Mouse (Mus musculus) brain, embryonic 18.5 days (tissue): ENCODE measurements around the gene Sox5.

ENCODE experiments used
- DNase-seq: peaks from one replicate; pipeline ENCODE4 v3.0.0-alpha.2; 2012; ENCODE audit warnings: low read depth, low spot score

Gene Sox5

DNA sequence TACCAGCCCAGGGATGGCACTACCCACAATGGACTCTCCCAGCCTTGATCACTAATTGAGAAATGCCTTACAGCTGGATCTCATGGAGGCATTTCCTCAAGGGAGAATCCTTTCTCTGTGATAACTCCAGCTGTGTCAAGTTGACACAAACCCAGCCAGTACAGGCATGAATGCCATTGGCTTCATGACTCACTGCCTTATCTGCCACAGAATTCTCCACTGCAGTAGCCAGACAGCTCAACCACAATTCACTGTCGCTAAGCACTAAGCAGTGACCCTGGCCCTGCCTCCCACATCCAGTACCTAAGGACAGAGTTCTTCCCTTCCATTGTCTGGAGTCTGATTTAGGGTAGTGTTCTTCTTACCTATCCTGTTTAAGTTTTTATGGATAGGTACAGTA is 65.4 kb downstream of the Sox5 start:
- DNase-seq, result no peak

DNA sequence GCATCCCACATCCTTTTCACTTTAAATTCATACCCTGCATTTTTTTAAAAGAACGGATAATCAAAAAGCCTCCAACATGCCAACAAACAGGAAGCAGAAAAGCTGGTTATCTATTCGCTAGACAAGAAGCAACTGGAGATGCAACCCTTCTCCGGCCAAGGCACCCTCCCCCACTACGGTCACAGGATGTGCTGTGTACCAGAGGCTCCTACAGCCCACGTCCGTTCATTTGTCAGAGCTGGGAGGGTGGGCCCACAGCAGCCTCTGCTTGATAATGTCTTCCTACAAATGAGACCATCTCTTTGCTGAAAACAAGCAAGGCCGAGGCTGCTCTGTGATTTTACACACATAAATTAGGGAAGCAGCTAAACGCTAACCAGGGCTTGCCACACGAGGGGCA is 69.9 kb downstream of the Sox5 start:
- DNase-seq, result no peak

DNA sequence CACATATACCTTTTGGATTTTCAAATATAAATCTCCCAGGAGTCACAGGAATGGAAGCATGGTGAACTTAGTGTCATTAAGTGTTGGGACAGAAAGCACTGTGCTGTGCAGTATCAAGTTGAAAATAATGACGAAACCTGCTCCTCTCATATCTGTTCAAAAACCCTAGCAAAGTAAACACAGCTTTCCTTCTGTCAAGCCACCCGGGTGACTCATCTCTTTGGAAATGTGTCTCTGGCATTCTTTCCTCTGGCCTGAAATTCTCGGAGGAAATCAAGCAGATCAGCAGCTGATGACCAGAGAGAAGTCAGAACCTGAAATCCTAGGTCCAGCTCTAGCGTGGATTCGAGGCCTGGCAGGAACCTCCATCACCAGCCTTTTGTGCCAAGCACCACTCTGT is 71.0 kb downstream of the Sox5 start:
- no peak for DNase-seq

DNA sequence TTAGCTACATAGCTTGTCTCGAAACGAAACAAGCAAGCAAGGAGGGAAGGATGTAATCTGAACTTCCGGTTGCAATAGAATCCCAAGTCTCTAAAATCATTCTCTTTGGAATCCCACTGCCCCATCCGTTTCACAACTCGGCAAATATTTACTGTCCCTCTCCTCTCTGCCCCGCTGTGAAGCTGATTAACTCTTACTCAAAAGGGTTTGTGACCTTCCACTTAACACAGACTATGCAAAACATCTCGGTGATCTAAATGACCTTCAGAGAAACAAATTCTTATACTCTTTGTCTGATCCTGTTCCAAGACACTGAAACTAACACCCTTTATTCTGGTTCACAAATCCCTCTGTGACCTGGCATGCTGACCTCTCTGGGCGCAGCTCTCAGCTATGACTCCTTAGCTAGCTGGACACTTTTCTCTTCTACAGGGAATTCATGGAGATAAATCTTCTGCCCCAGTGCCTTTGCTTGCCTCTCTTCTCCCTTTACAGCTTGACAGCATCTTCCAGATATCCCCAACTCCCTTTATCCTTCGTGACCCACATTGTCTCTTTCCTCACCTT is 72.1 kb downstream of the Sox5 start:
- no peak for DNase-seq

DNA sequence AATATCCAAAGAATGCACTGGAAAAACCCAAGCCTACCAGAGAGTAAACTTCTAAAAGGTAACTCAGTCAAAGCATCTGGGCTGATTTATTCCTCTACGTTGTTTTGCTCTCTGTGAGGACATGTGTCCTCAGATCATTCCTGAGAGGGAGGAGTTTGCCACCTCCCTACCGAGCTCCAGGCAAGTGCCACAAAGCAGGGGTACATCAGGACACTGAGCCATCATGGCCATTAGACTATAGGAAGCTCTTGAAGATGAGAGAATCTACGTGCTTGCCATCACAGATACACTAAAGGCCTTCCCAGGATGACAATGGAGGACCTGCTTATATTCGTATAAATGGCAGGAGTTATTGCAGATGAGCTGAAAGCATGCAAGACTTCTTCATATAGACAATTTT is 73.4 kb downstream of the Sox5 start:
- DNase-seq, result no peak

DNA sequence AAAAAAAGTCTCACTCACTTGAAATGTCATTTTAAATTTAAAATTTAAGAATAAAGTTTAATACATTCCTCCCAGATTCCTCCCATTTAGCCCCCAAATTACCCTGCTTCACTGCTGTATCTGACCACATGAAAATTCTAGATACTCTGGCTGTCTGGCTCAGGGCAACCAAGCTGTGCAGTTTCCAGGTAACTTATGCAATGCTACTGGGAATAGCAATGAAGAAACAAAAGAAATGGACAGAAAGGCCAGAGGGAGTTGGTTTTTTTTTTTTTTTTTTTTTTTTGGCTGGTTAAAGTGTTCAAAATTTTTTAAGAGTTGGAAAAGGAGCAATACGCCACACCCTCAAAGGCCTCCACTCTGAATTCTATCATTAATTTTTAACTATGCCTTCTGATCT is 73.8 kb downstream of the Sox5 start:
- no peak for DNase-seq

DNA sequence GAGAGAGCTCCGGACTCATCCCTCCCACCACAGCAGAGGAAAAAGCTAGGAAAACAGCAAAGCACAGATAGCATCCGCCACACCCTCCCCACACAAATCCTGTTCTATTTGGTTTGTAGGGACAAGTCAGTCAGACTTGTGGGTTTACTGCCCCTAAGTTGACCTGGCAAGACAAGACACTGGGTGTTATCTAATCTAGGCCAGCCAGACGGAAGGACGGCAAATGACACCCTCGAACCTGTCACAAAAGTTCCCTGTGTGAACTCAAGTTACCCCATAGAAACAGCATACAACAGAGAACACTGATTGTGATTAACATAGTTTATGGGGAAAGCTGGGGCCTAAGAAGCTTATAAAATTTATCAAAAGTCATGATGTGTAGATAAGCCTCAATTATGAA is 76.8 kb downstream of the Sox5 start:
- DNase-seq, result no peak

DNA sequence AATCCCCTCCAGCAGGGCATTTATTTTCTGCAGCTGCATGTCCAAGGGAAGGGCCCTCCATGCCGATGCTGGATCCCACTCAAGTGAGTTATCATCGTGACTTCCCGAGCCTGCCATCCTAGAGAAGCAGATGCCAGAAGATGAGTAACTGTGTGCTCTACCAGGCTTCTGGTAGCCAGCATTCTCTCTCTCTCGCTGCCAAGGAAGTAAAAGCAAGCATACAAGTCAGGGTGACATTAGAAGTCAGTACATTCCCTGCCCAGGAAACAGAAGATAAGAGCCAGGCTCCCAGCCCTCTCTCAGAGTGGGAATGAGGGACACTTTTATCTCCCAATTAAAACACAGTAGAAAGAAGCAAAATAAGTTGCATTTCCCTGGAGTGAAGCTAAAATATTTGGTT is 86.1 kb downstream of the Sox5 start:
- DNase-seq, result no peak

DNA sequence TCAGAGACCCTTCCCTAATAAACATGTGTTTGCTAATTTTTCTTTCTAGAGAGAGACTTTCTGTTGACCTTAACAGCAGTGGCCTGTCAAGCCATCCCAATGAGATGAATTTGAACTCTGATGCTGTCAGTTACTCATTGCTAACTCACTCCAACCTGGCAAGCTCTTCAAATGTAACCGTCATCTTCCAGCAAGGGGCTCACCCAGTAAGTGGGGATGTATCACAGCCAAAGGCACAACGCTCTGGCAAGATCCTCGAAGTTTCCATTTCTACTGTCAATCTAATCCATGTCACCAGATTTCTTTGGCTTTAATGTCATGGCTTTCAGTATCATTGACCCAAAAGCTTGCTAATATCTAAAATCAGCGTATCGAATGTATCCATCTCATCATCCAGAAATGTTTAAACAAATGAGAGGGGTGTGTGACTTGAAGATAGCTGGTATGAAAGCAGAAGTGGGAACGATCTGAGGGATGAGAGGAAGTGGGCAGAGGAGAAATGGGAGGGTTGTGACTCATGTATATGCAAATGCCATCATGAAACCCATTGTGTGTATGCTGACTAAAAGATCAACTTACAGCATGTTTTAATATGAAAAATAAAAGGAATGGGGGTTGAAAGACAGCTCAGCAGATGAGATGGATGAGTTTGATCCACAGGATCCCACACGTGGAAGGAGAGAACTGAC is 88.4 kb downstream of the Sox5 start:
- no peak for DNase-seq

DNA sequence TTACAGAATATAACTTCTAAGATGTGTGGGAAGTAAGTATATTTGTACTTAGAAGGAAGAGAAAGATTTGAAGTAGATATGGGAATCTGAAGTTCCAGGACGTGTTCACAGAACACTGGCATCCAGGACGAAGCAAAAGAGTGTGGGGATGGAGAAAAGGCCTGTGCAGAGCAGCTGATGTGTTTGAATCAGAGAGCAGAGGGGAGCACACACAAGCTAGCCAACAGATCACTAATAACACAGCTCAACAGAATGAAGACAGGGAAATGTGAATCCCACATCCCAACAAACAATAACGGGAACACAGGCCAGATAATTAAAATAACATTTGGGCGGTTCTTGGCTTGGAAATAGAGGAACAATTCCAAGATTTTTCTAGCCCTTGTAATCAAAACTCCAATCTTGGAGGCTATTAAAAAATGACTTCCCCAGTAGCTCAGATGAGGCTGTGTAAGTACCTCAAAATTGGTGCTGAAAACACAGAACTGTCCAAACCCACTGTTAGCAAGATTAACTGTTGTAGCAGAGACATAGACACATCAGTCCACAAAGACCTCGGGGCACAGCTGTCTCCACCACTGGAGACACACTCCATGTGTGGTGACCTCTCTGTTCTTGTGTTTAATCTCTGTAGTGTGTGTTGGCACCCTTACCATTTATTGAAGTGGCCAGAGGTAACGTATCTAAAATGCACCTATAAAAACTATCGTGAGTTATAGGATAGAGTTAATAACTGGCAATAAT is 90.3 kb downstream of the Sox5 start:
- DNase-seq, result no peak

DNA sequence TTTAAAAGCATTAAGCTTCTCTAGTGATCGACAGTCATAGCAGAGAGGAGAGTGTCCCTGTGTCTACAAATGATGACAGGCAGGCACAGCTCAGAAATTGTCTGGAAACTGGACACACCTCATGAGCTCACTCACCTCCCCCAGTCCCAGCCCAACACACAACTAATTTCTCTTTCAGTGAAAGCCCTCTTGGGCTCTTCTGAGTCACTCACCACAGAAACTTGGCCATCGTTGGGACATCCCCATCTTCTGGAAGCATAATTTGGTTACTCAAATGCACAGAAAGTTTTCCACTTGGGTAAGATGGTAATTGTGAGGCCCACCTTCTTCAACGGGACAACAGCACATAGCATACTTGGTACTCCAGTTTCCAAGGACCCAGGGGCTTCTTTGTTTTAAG is 92.7 kb downstream of the Sox5 start:
- DNase-seq, result no peak

DNA sequence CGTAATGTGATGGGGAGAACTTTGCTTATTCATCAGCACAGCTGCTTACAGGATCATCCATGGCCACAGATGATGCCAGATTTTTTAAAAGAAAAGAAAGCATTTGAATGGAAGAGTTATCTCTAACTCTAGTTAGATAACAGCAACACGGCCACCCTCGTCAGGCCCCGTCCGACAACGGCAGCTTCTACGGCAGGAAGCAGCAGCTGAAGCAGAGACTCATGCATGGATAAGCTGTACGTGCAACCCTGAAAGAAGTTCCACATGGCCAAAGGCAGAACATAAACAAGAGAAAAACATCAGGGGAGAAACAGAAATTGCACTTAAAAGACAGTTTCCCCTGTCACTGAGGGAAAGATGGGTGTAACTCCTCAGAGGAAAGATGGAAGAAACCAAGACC is 94.1 kb downstream of the Sox5 start:
- DNase-seq, result no peak

DNA sequence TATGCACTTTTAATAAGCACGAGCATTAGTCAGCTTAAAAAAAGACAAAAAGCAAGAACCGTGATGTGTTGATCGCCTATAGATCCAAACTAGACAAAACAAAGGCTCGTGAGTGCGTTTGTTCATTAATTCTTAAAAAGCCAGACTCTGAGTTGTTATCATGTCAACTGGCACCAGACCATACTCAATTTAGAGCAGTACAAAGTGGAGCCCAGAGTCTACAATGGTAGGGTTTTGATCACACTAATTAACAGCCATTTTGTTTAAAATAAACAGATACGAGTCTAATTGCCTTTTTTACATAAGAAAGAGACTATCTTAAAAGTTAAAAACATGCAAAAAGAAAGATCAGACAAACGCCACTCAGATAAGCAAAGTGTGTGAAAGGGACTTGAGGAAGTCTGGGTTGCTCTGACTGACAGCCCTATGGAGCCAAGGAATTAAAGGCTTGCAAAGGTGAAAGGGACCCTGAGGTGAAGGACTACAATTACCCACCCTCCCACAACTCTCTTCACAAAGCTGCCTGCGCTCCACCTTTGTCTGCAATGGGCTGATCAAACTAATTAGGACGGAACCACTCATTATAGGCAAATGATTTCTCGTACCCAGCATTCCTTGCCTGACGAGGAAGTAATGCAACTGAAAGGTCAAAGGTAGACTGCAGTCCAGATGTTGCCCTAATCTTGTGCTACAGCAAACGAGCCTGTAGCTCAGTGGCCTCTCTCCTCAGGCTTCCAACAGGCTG is 100.6 kb downstream of the Sox5 start:
- no peak for DNase-seq

DNA sequence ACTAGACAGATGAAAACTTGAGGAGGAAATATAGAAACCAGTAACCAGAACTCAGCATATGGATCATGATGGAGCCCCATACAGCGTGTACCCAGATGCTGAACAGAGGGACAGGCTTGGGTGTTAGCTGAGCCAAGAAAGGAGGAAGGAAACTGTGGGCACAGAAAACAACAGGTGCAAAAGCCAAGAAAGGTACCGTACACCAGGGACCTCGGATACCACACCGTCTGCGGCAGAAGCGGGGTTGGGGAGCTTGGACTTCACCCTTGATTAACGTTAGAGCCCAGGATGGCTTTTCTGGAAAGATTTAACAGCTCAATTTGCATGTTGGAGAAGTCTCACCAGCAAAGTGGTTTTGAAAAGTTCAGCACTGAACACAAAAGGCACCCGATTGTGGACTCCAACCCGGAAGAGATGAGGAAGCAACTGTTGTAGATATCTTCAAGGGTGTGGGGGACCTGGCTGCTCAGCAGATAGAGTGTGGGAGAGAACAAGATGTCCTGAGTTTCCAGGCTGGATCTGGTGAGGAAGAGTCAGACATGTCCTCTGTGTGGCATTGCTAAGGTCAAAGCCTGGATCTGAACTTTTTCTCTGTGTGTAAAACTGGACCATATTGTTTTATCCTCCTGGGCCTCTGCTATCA is 104.2 kb downstream of the Sox5 start:
- no peak for DNase-seq

DNA sequence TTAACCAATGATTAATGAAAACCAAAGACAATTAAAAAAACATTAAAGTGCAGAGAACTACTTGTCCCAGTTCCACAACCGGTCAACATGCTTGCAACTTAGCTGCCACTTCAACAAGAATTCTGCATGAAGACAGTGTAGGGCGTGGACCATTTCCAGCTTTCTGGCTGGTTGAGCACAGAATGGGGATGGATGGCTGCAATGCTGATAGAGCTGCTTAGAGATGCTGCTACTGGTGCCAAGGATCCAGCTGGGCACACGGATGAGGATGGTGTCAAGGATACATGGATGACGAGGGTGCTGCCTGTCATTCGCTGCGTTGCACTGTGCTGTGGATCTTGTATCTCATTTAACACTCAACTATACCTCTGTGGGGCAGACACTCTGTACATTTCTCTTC is 106.7 kb downstream of the Sox5 start:
- no peak for DNase-seq

DNA sequence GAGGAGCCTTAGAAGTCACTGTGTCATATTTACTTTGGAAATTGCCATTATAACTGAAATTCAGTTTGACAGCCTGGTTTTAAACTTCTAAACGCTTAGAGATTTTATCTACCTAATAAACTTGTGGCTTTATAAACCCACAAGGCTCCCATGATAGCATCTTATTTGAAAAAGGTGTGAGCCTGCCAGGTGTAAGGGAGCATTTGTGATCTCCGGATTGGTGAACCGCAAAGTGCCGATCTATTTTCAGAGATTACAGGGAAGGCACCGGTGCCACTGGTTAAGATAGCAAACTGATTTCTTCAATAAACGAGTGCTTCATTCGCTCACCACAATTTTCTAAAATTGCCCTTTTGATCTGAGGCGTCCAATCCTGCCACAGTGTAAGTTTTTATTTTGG is 107.9 kb downstream of the Sox5 start:
- DNase-seq, result no peak

DNA sequence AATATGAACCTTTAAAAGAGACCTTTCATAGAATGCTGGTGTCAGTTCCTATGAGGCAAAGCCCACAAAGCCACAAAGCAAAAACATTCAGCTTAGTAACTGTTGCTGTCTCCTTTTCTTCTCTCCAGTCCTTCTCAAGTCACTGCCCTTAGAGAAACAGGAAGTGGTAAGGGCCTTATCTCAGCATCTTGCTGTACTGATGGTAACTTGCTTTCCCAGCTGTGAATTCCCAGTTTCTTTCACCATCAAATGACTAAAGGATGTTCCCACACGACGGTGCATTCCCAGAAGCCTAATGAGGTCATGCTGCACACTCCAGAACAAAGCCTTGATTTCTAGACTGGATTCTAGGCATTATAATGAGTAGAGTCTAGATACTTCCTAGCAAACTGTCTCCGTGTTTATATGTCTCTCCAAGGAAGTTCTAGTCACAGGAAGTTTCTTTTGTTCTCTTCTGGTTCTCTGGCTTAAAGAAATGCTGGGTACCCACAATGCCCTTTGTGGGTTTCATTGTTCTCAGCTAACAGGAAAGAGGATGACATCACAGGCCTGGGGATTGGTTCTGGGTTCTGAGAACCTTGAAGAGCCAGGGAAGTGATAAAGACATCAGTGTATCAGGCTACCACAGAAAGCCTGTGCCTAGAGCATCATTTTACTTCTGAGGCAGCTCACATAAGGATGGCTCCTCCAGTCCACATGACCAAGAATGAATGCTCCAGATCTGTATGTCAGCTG is 111.2 kb downstream of the Sox5 start:
- no peak for DNase-seq

DNA sequence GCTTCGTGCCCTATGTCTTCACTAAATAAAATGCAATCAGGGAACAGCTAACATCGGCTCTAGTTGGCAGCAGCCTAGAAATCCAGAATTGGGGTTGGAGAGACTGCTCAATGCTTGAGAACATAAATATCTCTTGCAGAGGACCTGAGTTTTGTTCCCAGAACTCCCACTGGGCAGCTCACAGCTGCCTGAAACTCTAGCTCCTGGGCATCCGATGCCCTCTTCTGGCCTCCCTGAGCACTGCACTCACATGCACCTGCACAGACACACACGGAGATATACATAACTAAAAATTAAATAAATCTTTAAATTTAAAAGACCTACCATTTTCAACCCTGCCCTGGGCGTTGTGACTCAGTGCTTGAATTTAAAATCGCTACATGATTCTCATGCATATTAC is 115.2 kb downstream of the Sox5 start:
- DNase-seq, result no peak

DNA sequence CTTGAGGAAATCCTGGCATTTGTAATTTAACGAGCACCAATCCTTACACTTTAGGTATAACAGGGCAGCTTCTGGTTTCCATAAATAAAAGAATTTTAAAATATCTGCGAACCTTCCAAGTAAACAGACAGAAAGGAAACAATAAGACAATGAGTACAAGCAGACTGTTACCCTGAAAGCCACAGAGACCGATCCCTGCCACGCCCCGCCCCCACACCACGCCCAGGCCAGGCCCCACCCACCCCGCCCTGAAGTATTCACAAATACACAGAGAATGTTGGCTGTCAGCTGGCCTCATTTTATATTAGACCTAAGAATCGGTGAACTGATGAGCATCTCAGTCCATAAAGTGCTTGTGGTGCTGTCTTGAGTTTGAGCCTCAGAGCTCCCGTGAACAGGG is 117.0 kb downstream of the Sox5 start:
- DNase-seq, result no peak

DNA sequence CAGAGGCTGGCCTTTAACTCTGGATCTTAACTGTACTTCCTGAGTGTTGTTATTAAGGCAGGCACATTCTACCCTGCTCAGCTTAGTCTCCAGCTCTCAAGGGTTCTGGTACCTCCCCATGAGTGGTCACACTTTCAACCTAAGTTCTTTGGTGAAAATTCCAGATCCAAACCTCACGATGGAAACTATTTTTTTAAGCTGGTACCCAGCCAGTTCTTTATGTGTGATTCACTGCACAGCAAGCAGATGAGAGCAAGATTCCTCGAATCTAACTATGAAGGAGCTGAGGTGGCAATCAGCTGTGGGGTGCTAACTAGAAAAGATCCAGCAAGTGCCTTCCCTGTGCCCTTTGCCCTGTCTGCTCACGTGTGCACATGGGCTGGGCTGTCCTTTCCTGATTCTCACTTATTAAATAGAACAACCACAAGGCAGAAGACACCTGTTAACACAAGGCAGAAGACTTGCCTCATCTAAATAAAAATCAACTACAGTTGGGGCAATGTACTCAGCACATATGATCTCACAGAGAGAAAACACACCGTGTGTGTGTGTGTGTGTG is 118.2 kb downstream of the Sox5 start:
- DNase-seq, result no peak
